In the genomic region with DNA sequence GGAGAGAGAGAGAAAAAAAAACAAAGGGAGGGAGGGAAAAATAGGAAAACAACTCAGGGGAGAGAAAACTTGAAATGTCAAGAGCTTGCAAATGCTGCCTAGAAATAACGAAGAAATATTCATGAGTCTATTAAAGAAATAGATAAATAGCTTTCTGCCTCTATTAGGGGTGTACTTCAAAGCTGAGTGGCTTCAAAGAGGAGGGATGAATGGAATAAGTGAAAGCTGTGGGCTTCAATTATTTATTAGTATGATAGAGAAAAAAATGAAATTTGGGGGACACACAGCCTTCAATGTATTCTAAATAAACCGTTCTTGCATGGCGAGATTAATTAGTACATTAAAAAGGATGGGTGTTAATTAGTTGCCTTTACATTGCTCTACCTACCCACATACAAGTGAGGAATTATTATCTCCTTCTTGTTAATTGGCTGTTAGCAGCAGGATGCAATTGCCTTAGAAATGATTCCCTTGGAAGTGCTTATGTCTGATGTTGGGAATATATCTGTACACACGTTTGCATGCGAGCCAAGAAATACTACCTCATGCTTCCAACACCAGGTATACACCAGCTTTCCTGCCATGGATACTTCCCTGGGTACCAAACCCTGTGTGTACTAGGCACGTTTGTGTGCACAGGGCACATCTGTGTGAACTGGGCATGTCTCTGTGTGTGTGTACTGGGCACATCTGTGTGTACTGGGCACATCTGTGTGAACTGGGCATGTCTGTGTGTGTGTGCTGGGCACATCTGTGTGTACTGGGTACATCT, we compare ENCODE assay signal across 22 mouse cellular contexts.
A peak's percentile ranks its signal among the peaks of the same experiment; 100 is the strongest.
DNase-seq lines count a peak whose midpoint lies in the region; ATAC-seq and TF ChIP-seq lines count a peak whose summit lies in the region.
"Had no signal": no experiment of that assay in that cellular context is flagged by ENCODE, and none has a peak within 500 bp of the region (broad histone marks: within the 10 kb centered on the region; RNA-seq: fewer than 3 reads in every experiment).

No protein-coding gene starts in this region.

- H3K4me1 ChIP-seq in hindbrain, embryonic 13.5 days (replicated peaks) = no peaks in the 10 kb centered on the region
- H3K4me1 ChIP-seq in hindbrain, postnatal 0 days (ENCODE audit: insufficient read depth, low read length) = no peaks in the 10 kb centered on the region
- H3K4me1 ChIP-seq in MEL (ENCODE audit: control insufficient read depth in 1 of 2, insufficient read depth in 2 of 2, low read length in 2 of 2) = no peaks in the 10 kb centered on the region
- no peaks in the 10 kb centered on the region for H3K4me1 ChIP-seq in midbrain, embryonic 15.5 days
- H3K4me1 ChIP-seq in neural tube, embryonic 15.5 days = 0 out of 2 replicates have a peak, but pooled peaks cover 2% of the 10 kb centered on the region
- no peaks in the 10 kb centered on the region for H3K4me1 ChIP-seq in thymus, adult 2 months (replicated peaks; ENCODE audit: control insufficient read depth, insufficient read depth, low read length)
- H3K4me1 ChIP-seq: embryonic facial prominence, embryonic 15.5 days; forebrain, embryonic 13.5 days; heart, embryonic 10.5 days; hindbrain, embryonic 12.5 days had no signal

- WGBS in hindbrain, embryonic 13.5 days = 72% methylated on average over 6 of the region's 6 CpGs
- WGBS in hindbrain, postnatal 0 days = 72% methylated on average over 6 of the region's 6 CpGs
- 66% methylated on average over 6 of the region's 6 CpGs for WGBS in midbrain, embryonic 15.5 days
- WGBS in neural tube, embryonic 15.5 days = 45% methylated on average over 6 of the region's 6 CpGs
- 91% methylated on average over 6 of the region's 6 CpGs for WGBS in thymus, adult 2 months

- no peak for TF ChIP-seq EP300 in MEL (IDR thresholded peaks at IDR 0.05; ENCODE audit: low read depth in 1 of 2, low read length in 2 of 2)

- no peak for TF ChIP-seq CTCF in hindbrain, postnatal 0 days (IDR thresholded peaks at IDR 0.05; ENCODE audit: low read depth)
- TF ChIP-seq CTCF in MEL (IDR thresholded peaks at IDR 0.05 in 2 of 3, conservative IDR thresholded peaks at IDR 0.05 in 1 of 3; ENCODE audit: control insufficient read depth in 1 of 3, insufficient read depth in 1 of 3, low read depth in 2 of 3, low read length in 3 of 3, poor library complexity in 1 of 3, severe bottlenecking in 1 of 3) = no peak
- TF ChIP-seq CTCF in thymus, adult 2 months (IDR thresholded peaks at IDR 0.05; ENCODE audit: borderline replicate concordance, control insufficient read depth, extremely low read depth, insufficient read depth, low read length, poor library complexity) = no peak

- H3K4me3 ChIP-seq in hindbrain, embryonic 13.5 days = no peak overlapping the region
- H3K4me3 ChIP-seq in hindbrain, postnatal 0 days (ENCODE audit: low read length) = no peak overlapping the region
- no peak overlapping the region for H3K4me3 ChIP-seq in MEL (ENCODE audit: control insufficient read depth in 1 of 2, insufficient read depth in 1 of 2, low read depth in 2 of 2, low read length in 2 of 2)
- no peak overlapping the region for H3K4me3 ChIP-seq in midbrain, embryonic 15.5 days
- H3K4me3 ChIP-seq in neural tube, embryonic 15.5 days (replicated peaks) = no peak overlapping the region
- no peak overlapping the region for H3K4me3 ChIP-seq in thymus, adult 2 months (ENCODE audit: control insufficient read depth, insufficient read depth, low read length)
- H3K4me3 ChIP-seq: embryonic facial prominence, embryonic 15.5 days; erythroblast, embryonic 14.5 days; forebrain, embryonic 13.5 days; heart, embryonic 10.5 days; hindbrain, embryonic 12.5 days had no signal

- ATAC-seq in hindbrain, embryonic 13.5 days (ENCODE audit: low FRiP score) = peak; percentile 21; the same call in 1 of the 2 replicates
- no peak for ATAC-seq in hindbrain, postnatal 0 days
- peak; percentile 54 for ATAC-seq in midbrain, embryonic 15.5 days (replicated peaks)
- ATAC-seq in neural tube, embryonic 15.5 days (ENCODE audit: low FRiP score) = peak; percentile 74; the same call in 1 of the 2 replicates
- ATAC-seq: forebrain, embryonic 13.5 days had no signal

- no peaks in the 10 kb centered on the region for H3K36me3 ChIP-seq in hindbrain, embryonic 13.5 days
- no peaks in the 10 kb centered on the region for H3K36me3 ChIP-seq in hindbrain, postnatal 0 days (ENCODE audit: insufficient read depth, low read length)
- H3K36me3 ChIP-seq in MEL (ENCODE audit: control insufficient read depth in 1 of 2, insufficient read depth in 2 of 2, low read length in 2 of 2) = no peaks in the 10 kb centered on the region
- H3K36me3 ChIP-seq in midbrain, embryonic 15.5 days (replicated peaks) = no peaks in the 10 kb centered on the region
- no peaks in the 10 kb centered on the region for H3K36me3 ChIP-seq in neural tube, embryonic 15.5 days
- H3K36me3 ChIP-seq in thymus, adult 2 months (ENCODE audit: control insufficient read depth, insufficient read depth, low read length) = no peaks in the 10 kb centered on the region
- H3K36me3 ChIP-seq: embryonic facial prominence, embryonic 15.5 days; heart, embryonic 10.5 days; hindbrain, embryonic 12.5 days had no signal

- peak overlapping the region; percentile 26; the same call in 1 of the 2 replicates for H3K27ac ChIP-seq in hindbrain, embryonic 13.5 days
- H3K27ac ChIP-seq in hindbrain, postnatal 0 days = no peak overlapping the region
- no peak overlapping the region for H3K27ac ChIP-seq in MEL (ENCODE audit: control insufficient read depth, low read depth, low read length)
- H3K27ac ChIP-seq in midbrain, embryonic 15.5 days = peak overlapping the region; percentile 39
- no peak overlapping the region; the same call in 1 of the 2 replicates for H3K27ac ChIP-seq in neural tube, embryonic 15.5 days (replicated peaks)
- H3K27ac ChIP-seq in thymus, adult 2 months (ENCODE audit: control insufficient read depth, insufficient read depth, low read length) = no peak overlapping the region
- H3K27ac ChIP-seq: embryonic facial prominence, embryonic 15.5 days; forebrain, embryonic 13.5 days; heart, embryonic 10.5 days; hindbrain, embryonic 12.5 days had no signal

- H3K79me2 ChIP-seq in MEL (ENCODE audit: control insufficient read depth, insufficient read depth, low read length, poor library complexity) = no peaks in the 10 kb centered on the region

- DNase-seq in hindbrain, postnatal 0 days (ENCODE audit: low spot score) = no peak
- no peak for DNase-seq in MEL (ENCODE audit: low read depth, low spot score)
- DNase-seq in thymus, adult 2 months = no peak
- DNase-seq: adrenal gland, adult 8-10 months; adrenal gland, postnatal 36 days; cerebellum, adult 11 months; cerebellum, adult 8-10 months; cerebellum, postnatal 14 days; embryo, embryonic 11 days; gastrocnemius, postnatal 10 days; heart, adult 18-20 months; heart, postnatal 10 days; heart, postnatal 4 days had no signal

- H3K4me2 ChIP-seq in hindbrain, embryonic 13.5 days = no peak overlapping the region
- no peak overlapping the region for H3K4me2 ChIP-seq in hindbrain, postnatal 0 days (ENCODE audit: low read depth, low read length)
- no peak overlapping the region for H3K4me2 ChIP-seq in midbrain, embryonic 15.5 days
- no peak overlapping the region for H3K4me2 ChIP-seq in neural tube, embryonic 15.5 days
- H3K4me2 ChIP-seq: embryonic facial prominence, embryonic 15.5 days; forebrain, embryonic 13.5 days; hindbrain, embryonic 12.5 days had no signal

- TF ChIP-seq POLR2A in MEL (IDR thresholded peaks at IDR 0.05; ENCODE audit: control insufficient read depth in 1 of 2, insufficient read depth in 1 of 2, low read depth in 1 of 2, low read length in 2 of 2, poor library complexity in 1 of 2) = no peak
- TF ChIP-seq POLR2A in thymus, adult 2 months (IDR thresholded peaks at IDR 0.05; ENCODE audit: control insufficient read depth, extremely low read depth, insufficient read depth, low read length, poor library complexity) = no peak

- no peak overlapping the region for H3K9ac ChIP-seq in hindbrain, embryonic 13.5 days
- no peak overlapping the region for H3K9ac ChIP-seq in hindbrain, postnatal 0 days (replicated peaks; ENCODE audit: low read length)
- no peak overlapping the region for H3K9ac ChIP-seq in MEL (ENCODE audit: control insufficient read depth, low read depth, low read length, poor library complexity, severe bottlenecking)
- no peak overlapping the region for H3K9ac ChIP-seq in midbrain, embryonic 15.5 days
- no peak overlapping the region for H3K9ac ChIP-seq in neural tube, embryonic 15.5 days (replicated peaks)
- H3K9ac ChIP-seq: embryonic facial prominence, embryonic 15.5 days; forebrain, embryonic 13.5 days; hindbrain, embryonic 12.5 days had no signal

- no peak for TF ChIP-seq RAD21 in MEL (IDR thresholded peaks at IDR 0.05; ENCODE audit: low read depth, low read length)

- H3K9me3 ChIP-seq in hindbrain, embryonic 13.5 days = no peaks in the 10 kb centered on the region
- peaks cover 3% of the 10 kb centered on the region; the same call in 1 of the 2 replicates for H3K9me3 ChIP-seq in hindbrain, postnatal 0 days (ENCODE audit: low read length)
- no peaks in the 10 kb centered on the region for H3K9me3 ChIP-seq in MEL (replicated peaks; ENCODE audit: insufficient read depth, low read length)
- H3K9me3 ChIP-seq in midbrain, embryonic 15.5 days = no peaks in the 10 kb centered on the region
- H3K9me3 ChIP-seq in neural tube, embryonic 15.5 days (replicated peaks) = no peaks in the 10 kb centered on the region
- H3K9me3 ChIP-seq: embryonic facial prominence, embryonic 15.5 days; heart, embryonic 10.5 days; hindbrain, embryonic 12.5 days had no signal

- no peaks in the 10 kb centered on the region for H3K27me3 ChIP-seq in hindbrain, embryonic 13.5 days
- H3K27me3 ChIP-seq in hindbrain, postnatal 0 days (ENCODE audit: insufficient read depth, low read length) = no peaks in the 10 kb centered on the region
- no peaks in the 10 kb centered on the region for H3K27me3 ChIP-seq in MEL (ENCODE audit: control insufficient read depth in 1 of 2, insufficient read depth in 2 of 2, low read length in 2 of 2)
- H3K27me3 ChIP-seq in midbrain, embryonic 15.5 days (replicated peaks) = no peaks in the 10 kb centered on the region
- no peaks in the 10 kb centered on the region for H3K27me3 ChIP-seq in neural tube, embryonic 15.5 days (replicated peaks)
- no peaks in the 10 kb centered on the region for H3K27me3 ChIP-seq in thymus, adult 2 months (ENCODE audit: control insufficient read depth, insufficient read depth, low read length)
- H3K27me3 ChIP-seq: CH12.LX; embryonic facial prominence, embryonic 15.5 days; forebrain, embryonic 13.5 days; hindbrain, embryonic 12.5 days had no signal

TF ChIP-seq in MEL, 35 proteins besides CTCF, POLR2A, EP300 and RAD21:
- TF ChIP-seq POLR2AphosphoS2 (IDR thresholded peaks at IDR 0.05; ENCODE audit: low read length) (no peak), POLR2AphosphoS5 (IDR thresholded peaks at IDR 0.05; ENCODE audit: borderline replicate concordance, low read depth, low read length) (0 out of 2 replicates have a peak, but pooled peaks have one; percentile 82)

Comparison
In these comparisons a context has a peak if more than half of its experiments do, and no peak if none do; other contexts are left out.
1. H3K27ac ChIP-seq: peak in hindbrain, embryonic 13.5 days (single experiment) and midbrain, embryonic 15.5 days (single experiment); none in hindbrain, postnatal 0 days (single experiment), MEL (single experiment), neural tube, embryonic 15.5 days (single experiment) and thymus, adult 2 months (single experiment).